Mouse (Mus musculus): Measurements from ENCODE around the gene Epas1.

The Epas1 gene

GRCm38 (mm10) chr17:86755581-86756195, 2.2 kb downstream of the Epas1 start:
- in situ Hi-C loops (cut with MboI, MseI) = no loop called here

- in situ Hi-C loops (cut with MboI, MseI) = no loop called here
Measured at GRCm38 (mm10) chr17:86757621-86758020, 4.1 kb downstream of the Epas1 start.

- in situ Hi-C loops (cut with MboI, MseI) = no loop called here
Measured at GRCm38 (mm10) chr17:86761859-86762258, 8.4 kb downstream of the Epas1 start.

- in situ Hi-C loops (cut with MboI, MseI) = no loop called here
Measured at GRCm38 (mm10) chr17:86762479-86763242, 9.2 kb downstream of the Epas1 start.

GRCm38 (mm10) chr17:86765762-86766404, 12.4 kb downstream of the Epas1 start:
- in situ Hi-C loops (cut with MboI, MseI) = no loop called here

- in situ Hi-C loops (cut with MboI, MseI) = no loop called here
Measured at GRCm38 (mm10) chr17:86766412-86766811, 12.9 kb downstream of the Epas1 start.

GRCm38 (mm10) chr17:86768596-86768995, 15.1 kb downstream of the Epas1 start:
- in situ Hi-C loops (cut with MboI, MseI) = no loop called here

GRCm38 (mm10) chr17:86769330-86770211, 16.1 kb downstream of the Epas1 start:
- in situ Hi-C loops (cut with MboI, MseI) = no loop called here

GRCm38 (mm10) chr17:86770848-86771247, 17.3 kb downstream of the Epas1 start:
- in situ Hi-C loops (cut with MboI, MseI) = no loop called here

- in situ Hi-C loops (cut with MboI, MseI) = no loop called here
Measured at GRCm38 (mm10) chr17:86772035-86772434, 18.5 kb downstream of the Epas1 start.

- in situ Hi-C loops (cut with MboI, MseI) = no loop called here
Measured at GRCm38 (mm10) chr17:86772929-86773588, 19.6 kb downstream of the Epas1 start.

GRCm38 (mm10) chr17:86776538-86776937, 23.0 kb downstream of the Epas1 start:
- in situ Hi-C loops (cut with MboI, MseI) = no loop called here

GRCm38 (mm10) chr17:86778147-86778546, 24.6 kb downstream of the Epas1 start:
- in situ Hi-C loops (cut with MboI, MseI) = no loop called here

- in situ Hi-C loops (cut with MboI, MseI) = no loop called here
Measured at GRCm38 (mm10) chr17:86779191-86780130, 26.0 kb downstream of the Epas1 start.

- in situ Hi-C loops (cut with MboI, MseI) = no loop called here
Measured at GRCm38 (mm10) chr17:86780708-86781318, 27.3 kb downstream of the Epas1 start.

GRCm38 (mm10) chr17:86781755-86782400, 28.4 kb downstream of the Epas1 start:
- in situ Hi-C loops (cut with MboI, MseI) = no loop called here

- in situ Hi-C loops (cut with MboI, MseI) = no loop called here
Measured at GRCm38 (mm10) chr17:86784405-86784977, 31.0 kb downstream of the Epas1 start.

GRCm38 (mm10) chr17:86785612-86786011, 32.1 kb downstream of the Epas1 start:
- in situ Hi-C loops (cut with MboI, MseI) = no loop called here

- in situ Hi-C loops (cut with MboI, MseI) = no loop called here
Measured at GRCm38 (mm10) chr17:86786496-86786895, 33.0 kb downstream of the Epas1 start.
